Mouse (Mus musculus) spleen, postnatal 14 days (tissue): ENCODE results near the gene Zfp13.
"Not testable (repeated sequence)": the region's sequence is repeated elsewhere in the genome, so short reads cannot be mapped to it uniquely, and the experiment has no call there.

Experiments
- DNase-seq, 2 experiments: peaks; one replicate each; pipeline ENCODE4 v3.0.0; 2021 to 2022; ENCODE audit warnings: low spot score in 2 of 2

Zfp13 gene

DNA sequence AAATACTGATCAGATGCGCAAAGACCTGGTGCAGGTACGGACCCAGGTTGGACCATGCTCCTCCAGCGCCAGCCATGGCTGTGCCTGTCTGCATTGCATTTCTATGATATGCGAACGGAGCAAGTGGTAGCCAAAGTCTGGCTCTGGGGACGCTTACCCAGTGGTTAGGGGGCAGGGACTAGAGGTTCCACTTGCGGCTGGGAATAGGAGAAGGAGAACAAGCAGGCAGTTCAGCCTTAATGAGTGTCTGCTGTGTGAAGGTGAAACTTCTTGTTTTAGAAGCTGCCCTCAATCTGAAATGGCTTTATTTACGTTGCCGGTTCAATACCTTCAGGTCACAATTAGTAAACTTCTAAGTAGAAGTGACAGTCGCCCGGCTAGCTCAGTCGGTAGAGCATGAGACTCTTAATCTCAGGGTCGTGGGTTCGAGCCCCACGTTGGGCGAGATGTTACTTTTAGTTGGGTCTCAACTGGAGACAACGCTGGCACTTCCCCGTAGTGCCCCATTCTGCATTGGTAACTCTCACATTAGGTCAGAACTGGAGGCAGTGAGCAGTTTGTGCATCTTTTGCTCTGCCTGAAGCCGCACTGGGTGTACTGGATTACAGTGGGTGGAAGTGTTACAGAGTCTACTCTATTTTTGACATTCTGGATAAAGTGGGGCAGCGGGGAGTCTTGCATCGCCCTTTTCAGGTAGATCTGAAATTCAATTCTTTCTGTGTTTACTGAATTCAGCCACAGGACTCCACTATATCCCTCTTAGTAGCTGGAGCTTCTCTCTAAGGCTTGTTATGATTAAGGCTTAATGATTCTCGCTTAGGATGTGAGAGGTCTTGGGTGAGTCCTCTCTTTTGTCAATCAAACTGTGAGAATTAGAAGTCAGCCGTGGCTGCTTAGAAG lies 65.4 kb downstream of the Zfp13 start:
- not testable (repeated sequence) for DNase-seq

DNA sequence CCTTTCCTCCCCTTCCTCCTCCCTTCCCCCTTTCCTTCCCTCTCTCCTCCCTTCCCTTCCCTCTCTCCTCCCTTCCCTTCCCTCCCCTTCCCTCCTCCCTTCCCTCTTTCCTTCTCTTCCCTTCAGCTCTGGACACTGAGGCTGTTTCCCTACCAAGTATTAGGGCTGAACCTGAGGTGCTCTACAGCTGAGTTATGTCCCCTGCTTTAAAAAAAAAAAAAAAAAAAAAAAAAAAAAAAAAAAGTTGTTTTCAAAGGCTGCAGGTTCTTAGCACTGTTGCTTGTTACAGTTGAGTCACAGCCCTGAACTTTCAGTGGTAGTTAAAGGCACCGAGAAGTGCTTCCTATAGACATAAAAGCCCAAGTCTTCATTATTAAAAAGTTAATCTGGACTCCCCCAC lies 67.9 kb downstream of the Zfp13 start:
- DNase-seq = not testable (repeated sequence)
